Mouse (Mus musculus) embryo, embryonic 11 days (tissue): Measurements from ENCODE around the gene Impdh1.

Experiments
- DNase-seq: peaks from one replicate; pipeline ENCODE4 v3.0.0-alpha.2; 2015

Gene Impdh1

DNA sequence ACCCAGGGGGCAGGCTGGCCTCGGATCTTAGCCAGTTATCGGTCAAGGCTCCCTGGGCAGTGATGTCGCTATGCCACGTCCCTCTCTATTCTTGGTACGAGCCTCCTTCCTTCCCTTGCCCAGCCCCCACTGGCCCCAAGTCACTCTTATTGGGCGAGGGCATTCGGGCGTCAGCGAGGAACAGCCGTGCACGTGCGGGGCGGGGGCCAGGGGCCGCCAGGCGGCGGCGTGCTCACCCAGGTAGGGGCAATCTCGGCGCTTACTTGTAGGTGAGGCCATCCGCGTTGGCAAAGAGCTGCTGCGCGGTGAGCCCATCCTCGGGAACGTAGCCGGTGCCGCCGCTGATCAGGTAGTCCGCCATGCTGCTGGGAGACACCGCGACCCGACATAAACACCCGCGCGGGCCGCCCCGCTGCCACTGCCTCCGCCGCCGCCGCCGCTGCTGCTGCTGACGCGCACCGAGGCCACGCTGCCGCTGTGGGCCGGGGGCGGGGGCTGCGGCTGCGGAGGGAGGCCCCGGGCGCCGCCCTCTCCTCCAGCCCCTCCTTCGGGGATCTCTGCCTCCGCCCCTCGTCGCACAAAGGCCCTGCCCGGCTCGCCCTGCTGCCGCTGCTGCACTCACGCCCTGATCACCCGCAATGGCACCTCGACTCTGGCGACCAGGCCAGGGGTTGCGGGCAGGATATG is 4.2 kb downstream of the Impdh1 start:
- DNase-seq: peak; percentile 92

DNA sequence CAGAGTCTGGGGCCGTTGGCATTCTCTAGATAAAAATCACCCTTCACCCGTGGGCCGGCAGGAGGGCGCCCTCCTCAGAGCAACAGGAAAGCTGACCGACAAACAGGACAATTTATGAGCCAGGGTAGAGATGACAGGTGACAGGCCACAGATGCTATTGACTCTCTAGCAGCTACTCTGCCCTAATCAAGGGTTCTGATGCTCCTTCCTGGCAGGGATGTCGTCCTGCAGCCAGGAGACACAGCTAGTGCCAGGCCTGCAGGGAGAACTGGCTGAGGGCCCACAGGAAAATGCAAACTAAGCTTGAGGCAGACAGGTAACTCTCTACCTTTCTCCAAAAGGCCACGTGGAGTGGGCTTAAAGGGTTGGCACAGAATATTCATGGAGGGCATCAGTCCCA is 5.0 kb downstream of the Impdh1 start:
- no peak for DNase-seq

DNA sequence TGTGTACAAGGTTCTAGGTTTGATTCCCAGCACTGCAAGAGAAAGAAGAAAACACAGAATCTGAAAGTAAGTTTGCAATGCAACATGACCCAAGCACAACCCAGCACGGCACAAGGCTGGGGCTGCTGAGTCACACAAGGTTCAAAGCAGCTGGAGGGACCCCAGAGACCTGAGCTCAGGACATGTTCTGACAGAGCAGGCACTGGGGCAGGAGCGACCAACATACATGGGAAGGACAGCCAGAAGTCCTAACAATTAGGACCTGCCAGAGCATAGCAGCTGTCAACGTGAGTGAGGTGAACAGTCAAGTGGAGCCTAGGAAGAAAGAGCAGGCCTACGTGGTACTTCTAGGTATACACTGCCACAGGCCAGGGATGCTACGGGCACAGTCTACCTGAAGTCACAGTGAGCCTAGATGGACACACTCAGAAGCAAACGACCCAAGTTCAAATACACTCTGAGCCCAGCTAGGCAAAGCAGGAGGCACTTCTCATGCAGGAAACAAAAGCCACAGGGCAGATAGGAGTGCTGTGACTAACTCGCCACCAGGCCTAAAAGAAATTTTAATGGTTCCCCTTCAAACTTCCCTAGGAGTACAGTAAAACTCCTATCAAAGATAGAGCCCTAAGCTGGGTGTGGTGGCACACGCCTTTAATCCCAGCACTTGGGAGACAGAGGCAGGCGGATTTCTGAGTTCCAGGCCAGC is 5.8 kb downstream of the Impdh1 start:
- DNase-seq: no peak

DNA sequence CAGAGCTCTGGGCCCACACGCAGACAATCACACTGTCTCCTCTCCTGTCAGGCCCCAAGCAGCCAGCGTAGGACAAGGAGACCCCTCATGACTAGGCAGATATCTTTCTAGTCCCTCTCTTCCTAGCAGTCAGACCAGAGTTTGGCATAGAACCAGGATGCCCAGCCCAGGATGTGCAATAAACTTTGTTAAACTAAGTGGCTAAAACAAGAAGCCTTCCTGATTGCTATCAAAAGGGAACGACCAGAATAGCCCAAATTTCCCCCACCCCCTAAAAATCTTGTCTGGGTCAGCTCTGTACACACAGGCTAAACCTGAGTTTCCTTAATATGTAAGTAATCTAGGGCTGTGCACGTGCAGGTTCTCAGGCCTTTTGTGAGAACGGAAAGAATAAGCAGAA is 8.0 kb downstream of the Impdh1 start:
- DNase-seq: no peak

DNA sequence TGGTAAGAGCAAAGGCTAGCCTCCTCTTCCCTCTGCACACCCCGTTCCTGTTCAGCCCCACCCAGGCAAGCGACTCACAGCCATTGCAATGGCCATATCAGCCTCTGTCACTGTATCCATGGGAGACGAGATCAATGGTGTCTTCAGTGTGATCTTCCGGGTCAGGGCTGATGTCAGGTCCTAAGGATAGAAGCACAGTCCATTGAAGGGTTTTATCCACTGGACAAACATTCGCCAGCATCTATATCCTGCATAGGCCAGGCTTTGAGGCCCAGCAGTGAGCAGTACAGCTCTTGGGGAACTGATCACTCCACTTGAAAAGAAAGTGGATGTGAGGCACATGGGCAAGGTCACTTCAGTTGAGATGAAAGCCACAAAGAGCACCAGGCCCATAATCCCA is 9.1 kb downstream of the Impdh1 start:
- DNase-seq: no peak

DNA sequence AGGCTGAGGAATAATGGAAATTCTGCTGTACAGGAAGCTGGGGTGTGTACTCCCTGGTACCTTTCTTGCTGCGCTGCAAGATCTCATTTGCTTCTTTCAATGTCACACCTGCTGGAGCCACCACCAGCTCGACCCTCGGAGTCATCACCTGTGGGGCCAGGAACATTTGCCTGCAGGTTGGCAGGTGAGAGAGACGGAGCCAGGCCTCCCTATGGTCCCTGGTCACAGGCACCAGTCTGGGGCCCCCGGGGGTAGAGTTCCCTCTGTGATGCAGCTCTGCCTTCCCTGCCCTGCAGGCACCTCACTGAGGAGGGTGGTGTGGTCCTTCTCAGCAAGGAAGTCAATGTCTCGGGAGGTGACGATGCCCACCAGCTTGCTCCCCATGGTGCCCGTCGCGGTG is 10.2 kb downstream of the Impdh1 start:
- DNase-seq: no peak

DNA sequence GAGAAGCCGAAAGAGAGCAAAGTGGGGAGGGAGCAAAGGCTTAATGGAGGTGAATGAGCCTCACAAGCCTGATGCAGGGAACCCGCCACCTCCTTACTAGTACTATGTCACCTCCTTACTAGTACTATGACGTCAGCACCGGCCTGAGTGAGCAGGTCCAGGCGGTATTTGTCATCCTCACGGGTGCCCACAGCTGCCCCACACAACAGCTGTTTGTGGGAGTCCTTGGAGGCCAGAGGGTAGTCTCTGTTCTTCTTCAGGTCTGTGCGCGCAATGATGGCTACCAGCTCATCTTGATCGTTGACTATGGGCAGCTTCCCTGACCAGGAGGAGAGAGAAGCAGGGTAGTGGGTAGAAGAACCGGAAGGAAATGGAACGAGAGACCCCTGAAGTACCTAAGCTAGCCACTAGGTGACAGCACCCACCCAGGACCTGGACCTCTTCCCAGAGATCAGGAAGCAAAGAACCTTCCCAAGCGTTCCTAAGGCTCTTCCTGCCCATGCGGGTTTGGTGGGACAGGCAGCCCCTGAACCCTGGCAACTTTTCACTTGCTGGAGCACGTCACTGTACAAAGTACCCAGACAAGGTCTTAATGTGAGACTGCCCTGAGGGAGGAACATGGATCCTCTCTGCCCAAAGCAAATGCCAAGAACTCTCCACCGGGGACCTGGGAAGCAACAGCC is 11.1 kb downstream of the Impdh1 start:
- DNase-seq: peak; percentile 76

DNA sequence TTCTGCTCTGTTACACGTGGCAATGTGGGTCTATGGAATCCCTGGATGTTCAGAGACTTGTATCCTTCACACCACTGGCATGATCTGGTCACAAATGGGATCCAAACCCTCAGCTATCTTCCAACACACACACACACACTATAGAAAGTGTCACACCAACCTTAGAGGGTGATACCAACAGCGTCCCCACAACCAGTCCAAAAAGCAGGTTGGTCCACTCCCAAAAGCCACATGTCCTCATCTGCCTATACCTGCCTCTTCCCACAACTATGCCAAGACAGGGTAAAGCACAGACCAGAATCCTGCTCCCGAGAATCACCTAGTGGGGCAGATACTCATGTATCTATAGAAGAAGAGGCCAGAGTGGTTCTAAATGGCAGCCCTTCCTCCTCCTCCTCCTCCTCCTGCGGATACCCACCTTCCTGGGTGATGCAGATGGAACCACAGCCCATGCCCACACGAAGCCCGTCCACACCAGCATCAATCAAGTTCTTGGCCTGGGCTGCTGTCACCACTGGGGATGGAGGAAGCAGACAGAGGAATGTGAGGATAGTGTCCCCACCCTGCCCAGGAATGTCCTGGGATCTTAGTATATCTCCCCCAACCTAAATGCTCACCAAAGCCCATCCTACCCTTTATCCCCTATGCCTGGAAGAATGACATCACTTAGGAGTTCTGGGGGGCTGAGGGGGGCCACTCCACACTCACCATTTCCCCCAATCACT is 12.1 kb downstream of the Impdh1 start:
- DNase-seq: no peak

DNA sequence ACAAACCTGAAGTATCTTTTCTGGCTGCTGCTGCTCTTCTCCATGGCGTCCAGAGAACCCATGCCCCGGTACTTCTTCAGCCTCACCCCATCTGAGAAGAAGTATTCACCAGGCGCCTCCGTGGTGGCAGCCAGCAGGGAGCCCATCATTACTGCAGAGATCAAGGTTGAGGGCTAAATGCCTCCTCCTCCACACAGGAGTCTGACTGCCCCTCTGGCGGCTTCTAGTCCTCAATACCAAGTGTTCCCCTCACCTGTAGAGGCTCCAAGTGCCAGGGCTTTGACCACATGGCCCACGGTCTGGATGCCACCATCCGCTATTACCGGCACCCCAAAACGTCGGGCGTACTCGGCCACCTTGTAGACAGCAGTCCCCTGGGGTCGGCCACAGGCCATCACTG is 13.1 kb downstream of the Impdh1 start:
- no peak for DNase-seq

DNA sequence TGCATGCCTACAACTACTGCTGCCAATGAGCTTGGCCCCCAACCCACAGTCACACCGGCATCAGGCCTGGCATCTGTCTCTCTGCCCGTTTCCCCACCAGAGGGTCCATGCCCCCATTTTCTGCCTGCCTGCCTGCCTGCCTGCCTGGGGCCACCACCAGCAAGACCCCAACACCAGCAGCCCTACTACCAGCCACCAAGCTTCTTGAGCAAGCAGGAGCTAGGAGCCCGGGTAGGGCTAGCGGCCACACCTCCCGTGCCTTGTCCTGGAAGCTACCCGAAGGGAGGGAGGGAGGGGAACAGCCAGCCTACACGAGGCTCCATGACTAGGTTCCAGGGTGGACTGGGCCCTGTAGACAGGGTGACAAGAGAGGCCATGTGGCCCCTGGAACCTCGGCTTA is 14.2 kb downstream of the Impdh1 start:
- DNase-seq: no peak

DNA sequence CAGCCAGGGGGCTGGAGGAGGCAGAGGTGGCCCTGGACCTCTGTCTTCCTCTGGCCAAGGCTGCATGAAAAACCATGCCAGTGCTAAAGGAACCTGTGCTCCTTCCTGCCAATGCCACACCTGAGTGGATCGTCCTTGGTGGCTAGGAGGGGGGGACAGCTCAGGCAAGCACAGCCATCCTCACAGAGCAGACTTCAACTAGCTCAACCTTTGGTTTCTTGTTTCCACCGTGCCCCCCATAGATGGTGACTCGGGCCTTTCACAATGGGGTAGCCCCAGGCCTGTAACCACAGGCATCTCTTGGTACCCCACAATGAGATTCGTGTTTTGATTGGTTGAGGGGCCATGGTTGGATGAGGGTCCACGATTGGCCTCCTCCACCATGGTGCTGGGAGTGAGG is 14.8 kb downstream of the Impdh1 start:
- no peak for DNase-seq

DNA sequence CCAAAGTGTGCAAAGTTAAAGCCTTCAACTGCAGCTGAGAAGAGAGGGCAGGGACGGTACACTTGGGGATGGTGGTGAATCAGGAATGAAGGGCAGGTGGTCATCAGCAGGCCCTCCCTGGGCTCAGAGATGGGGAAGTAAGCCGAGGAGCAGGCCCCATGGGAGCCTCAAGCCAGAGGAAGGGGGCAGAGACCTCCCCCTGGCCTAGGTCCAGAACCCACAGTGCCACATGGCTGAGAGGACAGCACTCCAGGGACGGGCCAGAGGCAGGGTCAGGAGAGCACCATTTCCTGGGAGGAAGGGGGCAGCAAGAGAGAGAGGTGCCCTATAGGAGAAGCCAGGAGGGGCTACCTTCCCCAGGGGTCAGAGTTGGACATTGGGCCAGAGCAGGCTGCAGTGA is 15.7 kb downstream of the Impdh1 start:
- DNase-seq: no peak

DNA sequence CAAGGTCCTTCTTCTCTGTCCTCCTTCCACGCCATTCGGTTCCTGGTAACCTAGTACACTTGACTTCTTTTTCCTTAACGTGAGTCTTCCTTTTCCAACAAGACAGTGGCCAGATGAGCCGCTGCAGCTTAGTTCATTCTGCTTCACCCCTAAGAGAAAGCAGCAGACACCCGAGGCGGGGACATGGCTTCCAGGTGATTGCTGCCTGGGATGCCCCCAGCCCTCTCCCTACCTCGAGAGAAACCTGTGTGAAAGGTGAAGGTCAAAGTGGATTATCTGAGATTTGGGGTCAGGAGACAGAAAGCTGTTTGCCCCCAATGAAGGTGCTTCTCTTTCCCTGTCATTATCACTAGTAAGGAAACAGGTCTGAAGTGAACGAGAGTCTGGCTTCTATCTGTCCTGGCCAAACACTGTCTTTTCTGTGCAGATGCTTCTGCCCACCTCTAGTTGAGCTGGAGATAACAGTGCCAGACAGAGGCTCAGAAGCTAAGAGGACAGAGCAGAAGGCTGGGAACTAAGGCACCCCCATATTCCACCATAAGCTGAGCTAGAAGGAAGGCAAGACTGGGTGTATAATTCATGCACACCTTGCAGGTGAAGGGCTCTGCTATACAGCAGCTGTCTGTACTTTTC is 16.8 kb downstream of the Impdh1 start:
- DNase-seq: no peak

DNA sequence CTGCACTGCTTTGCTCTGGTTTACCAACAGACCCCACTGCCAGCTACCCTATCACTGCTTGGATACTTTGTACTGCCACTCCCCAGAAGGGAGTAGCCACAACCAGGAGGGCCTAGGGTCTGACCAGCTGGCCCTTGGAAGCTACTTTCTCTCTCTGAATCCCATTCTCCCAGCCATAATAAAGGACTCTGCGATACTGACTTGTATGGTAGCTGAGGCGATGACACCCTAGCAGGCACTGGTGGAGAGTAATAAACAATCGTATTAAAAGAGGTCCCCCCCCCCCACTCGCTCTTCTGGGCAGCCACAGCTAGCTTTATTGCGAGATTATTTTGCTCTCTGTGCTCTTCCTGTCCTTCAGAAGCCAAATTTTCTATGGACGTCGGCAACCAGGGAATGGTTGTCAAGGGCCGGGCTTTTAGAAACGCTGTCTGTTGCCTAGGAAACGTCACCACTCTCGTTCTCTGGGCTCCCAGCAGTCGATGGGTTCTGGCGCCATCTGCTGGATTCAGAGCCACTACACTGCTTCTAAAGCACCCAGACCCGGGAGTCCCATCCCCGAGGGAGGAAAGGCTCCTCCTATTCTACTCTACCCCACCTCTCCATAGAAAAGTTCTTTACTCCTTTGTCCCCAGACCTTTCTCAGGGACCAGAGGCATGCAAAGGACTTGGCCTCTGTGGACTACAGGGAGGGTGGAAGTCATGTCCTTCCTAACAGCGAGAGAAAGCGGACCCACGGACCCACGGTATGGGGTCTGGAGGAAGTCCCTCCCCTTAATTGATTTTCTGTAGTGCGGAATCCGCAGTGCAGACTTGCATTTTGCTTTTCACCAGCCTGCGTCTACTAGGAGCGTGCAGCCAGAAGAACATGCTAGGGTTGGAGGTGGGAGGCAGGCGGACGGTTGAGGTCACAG is 17.6 kb downstream of the Impdh1 start:
- DNase-seq: peak; percentile 96

DNA sequence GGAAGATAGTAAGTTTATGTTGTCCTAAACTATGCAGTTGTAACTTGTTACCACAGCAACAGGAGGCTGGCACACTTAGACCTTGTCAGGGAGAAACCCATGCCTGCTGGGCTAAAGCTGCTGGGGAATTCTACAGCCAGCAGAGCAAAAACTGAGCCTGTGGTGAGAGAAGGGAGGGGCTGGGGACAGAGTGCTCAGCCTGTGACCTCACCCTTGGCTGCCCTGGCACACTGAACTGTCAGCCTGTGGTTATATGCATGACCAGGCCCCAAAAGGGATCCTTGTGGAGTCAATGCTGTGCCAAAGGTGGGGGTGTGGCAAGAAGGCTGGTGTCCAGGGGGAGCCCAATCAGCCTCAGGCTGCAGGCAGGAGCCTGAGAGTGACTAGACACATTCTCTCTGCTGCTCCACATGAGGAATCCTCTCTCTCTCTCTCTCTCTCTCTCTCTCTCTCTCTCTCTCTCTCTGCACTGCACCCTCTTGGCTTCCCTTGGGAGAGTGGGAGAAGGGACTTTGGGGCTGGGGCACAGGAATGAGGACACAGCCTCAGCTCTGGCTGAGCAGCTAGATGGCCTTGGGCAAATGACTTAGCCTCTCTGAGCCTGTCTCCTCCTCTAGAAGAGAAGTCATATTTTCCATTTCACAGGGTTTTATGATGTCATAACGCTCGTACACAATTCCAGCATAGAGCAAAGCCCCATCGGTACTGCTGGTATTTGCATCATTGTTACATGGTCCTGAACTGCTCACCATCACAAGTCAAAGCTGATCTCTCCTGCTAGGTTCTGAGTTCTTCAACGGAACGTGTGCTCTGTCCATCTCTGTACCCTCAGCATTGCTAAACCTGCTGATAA is 20.1 kb downstream of the Impdh1 start:
- DNase-seq: no peak

DNA sequence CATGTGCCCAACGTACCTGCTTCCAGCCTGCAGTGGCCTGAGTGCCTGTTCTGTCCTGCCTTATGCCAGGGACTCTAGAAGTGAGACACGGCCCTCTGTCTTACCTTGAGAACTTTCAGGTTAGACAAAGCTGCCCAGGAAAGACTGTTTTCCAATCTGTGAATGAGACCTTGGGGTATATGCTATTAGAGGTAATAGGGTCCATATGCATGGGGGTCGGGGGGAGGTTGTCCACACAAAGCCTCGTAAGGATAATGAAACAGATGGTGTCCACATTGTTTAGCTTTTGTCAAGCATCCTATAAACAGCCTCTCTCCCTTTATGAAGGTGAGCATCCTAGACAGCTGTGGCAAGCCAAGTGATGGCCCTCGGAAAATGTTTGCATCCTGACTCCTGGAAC is 21.0 kb downstream of the Impdh1 start:
- DNase-seq: no peak

DNA sequence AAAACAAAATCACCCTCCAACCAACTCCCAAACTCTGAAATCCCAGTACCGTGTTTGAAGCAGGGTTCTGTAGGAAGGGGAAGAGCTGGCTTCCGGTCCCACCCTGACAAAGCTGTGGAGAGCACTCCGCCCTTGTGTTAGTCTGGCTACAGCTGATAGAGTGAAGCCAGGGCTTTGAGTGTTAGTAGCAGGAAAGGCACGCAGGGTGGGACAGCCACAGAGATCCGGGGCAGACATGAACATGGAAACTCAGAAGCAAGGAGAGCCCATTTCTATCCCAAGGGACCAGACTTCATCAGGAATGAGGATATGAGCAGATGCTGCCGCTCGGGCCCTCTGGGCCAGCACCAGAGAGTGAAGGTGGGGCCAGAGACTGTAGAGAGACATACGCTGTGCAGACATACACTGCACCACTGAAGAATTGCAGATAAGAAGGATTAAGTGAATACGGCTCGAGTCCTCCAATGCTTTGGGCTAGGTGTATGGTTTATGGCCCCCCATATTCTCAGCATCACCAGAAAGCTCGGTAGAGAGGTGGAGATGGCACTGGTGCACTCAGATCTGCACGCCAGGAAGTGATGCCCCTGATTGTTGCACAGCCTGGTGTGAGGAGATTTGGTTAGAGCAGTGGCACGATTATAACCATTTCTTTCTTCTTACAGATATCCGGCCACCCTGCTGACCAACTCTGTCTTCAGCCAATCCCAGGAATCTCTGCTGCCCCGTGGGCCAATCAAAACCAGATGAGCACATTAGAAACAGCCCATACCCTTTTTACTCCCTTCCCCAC is 22.0 kb downstream of the Impdh1 start:
- no peak for DNase-seq

DNA sequence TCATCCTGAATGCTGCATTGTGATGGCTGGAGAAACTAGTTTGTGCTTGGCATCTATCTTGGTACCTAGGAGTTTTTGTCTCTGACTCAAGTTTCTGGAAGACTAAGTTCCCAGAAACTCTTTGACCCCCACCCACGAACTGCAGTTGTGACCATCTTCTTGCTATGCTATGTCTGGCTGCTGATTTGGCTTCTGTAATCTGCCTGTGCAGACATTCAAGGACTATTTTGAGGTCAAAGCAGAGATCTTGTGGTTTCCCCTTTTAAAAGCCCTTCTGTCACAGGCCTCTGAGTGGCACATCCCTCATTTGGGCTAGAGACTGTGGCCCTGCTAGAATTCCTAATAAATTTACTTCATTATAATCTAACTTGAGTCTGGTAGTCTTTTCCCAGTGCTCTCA is 28.2 kb downstream of the Impdh1 start:
- DNase-seq: no peak

DNA sequence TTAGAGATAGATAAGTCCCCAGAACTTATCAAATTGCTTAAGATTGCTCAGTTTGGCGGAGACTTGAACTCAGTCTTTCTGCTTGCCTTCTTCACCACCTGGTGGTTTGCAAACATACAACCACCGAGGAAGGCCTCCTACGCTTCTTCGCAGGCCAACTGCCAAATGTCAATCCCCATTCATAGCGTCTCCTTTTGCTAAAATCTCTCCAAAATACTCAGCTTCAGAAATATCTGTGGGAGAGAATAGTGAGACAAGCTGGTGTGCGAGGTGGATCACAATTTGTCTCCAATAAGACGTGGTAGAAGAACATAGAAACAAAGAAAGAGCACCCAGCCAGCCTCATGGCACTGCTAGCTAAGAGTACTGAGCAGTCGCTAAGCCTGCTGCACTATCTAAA is 36.3 kb downstream of the Impdh1 start:
- no peak for DNase-seq
